Mouse (Mus musculus): ENCODE measurements at regions not wholly inside any gene's neighbourhood (a gene's known extent, or its start where the extent isn't known, plus 50 kb on each side); places are given as distances from the start of the nearest gene placed in this dataset.

DNA sequence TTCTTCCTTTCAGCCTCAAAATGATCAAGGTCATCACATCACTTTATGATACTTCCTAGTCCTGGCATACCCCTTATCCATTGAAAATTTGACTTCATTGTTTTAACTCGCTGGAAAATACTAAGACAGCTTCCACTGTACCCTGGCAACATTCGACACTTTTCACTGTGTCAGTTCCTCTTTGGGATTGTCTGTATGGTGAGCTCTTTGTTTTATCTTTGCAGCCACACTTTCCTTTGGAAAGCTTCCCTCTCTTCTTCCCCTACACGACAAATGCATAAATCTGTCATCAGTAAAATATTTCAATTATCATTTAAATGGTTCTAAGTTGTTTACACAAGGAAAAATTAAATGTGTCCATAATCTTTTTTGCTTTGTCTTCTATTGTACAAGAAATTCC lies 431.8 kb upstream of the Mef2c start:
- Histone ChIP-seq H3K4me3 (ENCODE audit: low read depth, low read length) (no peak overlapping the region), H3K27ac (ENCODE audit: low read depth, low read length) (no peak overlapping the region), H3K27me3 (ENCODE audit: insufficient read depth, low read length) (no peaks in the 10 kb centered on the region), H3K36me3 (ENCODE audit: insufficient read depth, low read length) (no peaks in the 10 kb centered on the region), H3K4me2 (ENCODE audit: low read depth, low read length, poor library complexity, severe bottlenecking) (no peak overlapping the region), H3K4me1 (ENCODE audit: insufficient read depth, low read length) (no peaks in the 10 kb centered on the region), H3K9ac (replicated peaks; ENCODE audit: low read length, poor library complexity, severe bottlenecking) (no peak overlapping the region), H3K9me3 (ENCODE audit: low read length) (no peaks in the 10 kb centered on the region)
- ATAC-seq (ENCODE audit: low FRiP score) (no peak), DNase-seq (ENCODE audit: low spot score) (no peak)
- TF ChIP-seq CTCF (IDR thresholded peaks at IDR 0.05), result no peak
- 69% methylated on average over 3 of the region's 3 CpGs for WGBS

DNA sequence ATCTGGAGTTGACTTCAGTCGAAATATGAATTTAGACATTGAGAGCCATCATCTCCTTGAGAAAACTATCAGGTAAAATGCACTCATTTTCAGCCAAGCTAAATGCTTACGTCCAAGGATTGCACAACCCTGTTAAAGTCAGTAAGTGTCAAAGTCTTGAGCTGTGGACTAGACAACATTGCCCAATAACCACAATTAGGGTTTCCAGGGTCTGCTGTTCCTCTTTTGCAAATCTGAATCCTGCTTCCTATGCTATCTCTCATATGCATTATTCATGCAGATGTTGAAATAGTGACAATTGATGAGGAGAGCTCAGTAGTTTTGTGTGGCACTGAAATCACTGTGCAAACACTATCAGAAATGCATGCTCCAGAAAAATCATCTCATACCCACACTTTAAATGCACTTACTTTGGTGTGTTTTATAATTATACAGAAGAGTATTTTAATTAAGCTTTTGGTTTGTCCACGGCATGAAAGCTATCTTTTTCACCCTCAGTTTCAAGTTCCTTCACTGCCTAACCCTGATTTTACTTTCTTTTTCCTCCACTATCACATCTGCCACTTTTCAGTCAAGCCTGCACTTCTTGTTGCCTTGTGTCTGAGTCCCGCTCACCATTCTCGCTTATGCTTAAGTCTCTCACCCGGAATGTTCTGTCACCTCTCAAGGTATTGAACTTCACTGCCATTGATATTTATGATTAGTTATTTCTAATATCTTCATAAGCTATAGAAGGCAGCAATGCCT lies 429.4 kb upstream of the Mef2c start:
- Histone ChIP-seq H3K9me3 (ENCODE audit: low read length) (no peaks in the 10 kb centered on the region), H3K4me1 (ENCODE audit: insufficient read depth, low read length) (no peaks in the 10 kb centered on the region), H3K27me3 (ENCODE audit: insufficient read depth, low read length) (no peaks in the 10 kb centered on the region), H3K4me2 (ENCODE audit: low read depth, low read length, poor library complexity, severe bottlenecking) (no peak overlapping the region), H3K9ac (replicated peaks; ENCODE audit: low read length, poor library complexity, severe bottlenecking) (no peak overlapping the region), H3K27ac (ENCODE audit: low read depth, low read length) (no peak overlapping the region), H3K4me3 (ENCODE audit: low read depth, low read length) (no peak overlapping the region), H3K36me3 (ENCODE audit: insufficient read depth, low read length) (no peaks in the 10 kb centered on the region)
- 80% methylated on average over 6 of the region's 6 CpGs for WGBS
- ATAC-seq (ENCODE audit: low FRiP score) (no peak), DNase-seq (ENCODE audit: low spot score) (no peak)
- TF ChIP-seq CTCF (IDR thresholded peaks at IDR 0.05), result no peak

- ATAC-seq (ENCODE audit: low FRiP score) (no peak), DNase-seq (ENCODE audit: low spot score) (no peak)
- Histone ChIP-seq H3K36me3 (ENCODE audit: insufficient read depth, low read length) (no peaks in the 10 kb centered on the region), H3K27me3 (ENCODE audit: insufficient read depth, low read length) (no peaks in the 10 kb centered on the region), H3K9me3 (ENCODE audit: low read length) (no peaks in the 10 kb centered on the region), H3K4me3 (ENCODE audit: low read depth, low read length) (no peak overlapping the region), H3K27ac (ENCODE audit: low read depth, low read length) (no peak overlapping the region), H3K4me1 (ENCODE audit: insufficient read depth, low read length) (no peaks in the 10 kb centered on the region), H3K4me2 (ENCODE audit: low read depth, low read length, poor library complexity, severe bottlenecking) (no peak overlapping the region), H3K9ac (replicated peaks; ENCODE audit: low read length, poor library complexity, severe bottlenecking) (no peak overlapping the region)
- no peak for TF ChIP-seq CTCF (IDR thresholded peaks at IDR 0.05)
- 65% methylated on average over 7 of the region's 7 CpGs for WGBS
Measured at GRCm38 (mm10) chr13:83075320-83075877, 428.4 kb upstream of the Mef2c start.

DNA sequence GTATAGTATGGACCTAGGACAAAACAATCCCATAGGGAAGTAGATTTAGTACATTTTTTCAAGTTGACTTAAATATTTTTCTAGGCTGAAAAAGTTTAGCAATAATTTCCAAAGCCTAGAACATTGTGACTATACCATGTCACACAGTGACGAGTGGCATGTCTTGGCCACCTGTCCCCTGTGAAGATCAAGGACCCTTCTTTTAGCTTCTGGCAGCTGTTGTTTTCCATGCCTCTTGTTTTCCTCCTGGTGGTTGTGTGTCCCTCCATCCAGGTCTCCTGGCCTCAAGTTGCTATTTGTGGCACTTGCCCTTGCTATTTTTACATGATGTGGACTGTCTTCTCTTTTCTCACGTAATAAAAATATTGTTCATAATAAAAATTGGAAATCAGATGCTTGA lies 427.2 kb upstream of the Mef2c start:
- H3K4me1 ChIP-seq (ENCODE audit: insufficient read depth, low read length), result no peaks in the 10 kb centered on the region
- no peak overlapping the region for H3K4me2 ChIP-seq (ENCODE audit: low read depth, low read length, poor library complexity, severe bottlenecking)
- no peak overlapping the region for H3K9ac ChIP-seq (replicated peaks; ENCODE audit: low read length, poor library complexity, severe bottlenecking)
- TF ChIP-seq CTCF (IDR thresholded peaks at IDR 0.05), result no peak
- WGBS, result 86% methylated on average over 2 of the region's 2 CpGs
- DNase-seq (ENCODE audit: low spot score) (no peak), ATAC-seq (ENCODE audit: low FRiP score) (no peak)
- no peak overlapping the region for H3K4me3 ChIP-seq (ENCODE audit: low read depth, low read length)
- H3K27ac ChIP-seq (ENCODE audit: low read depth, low read length), result no peak overlapping the region
- H3K36me3 ChIP-seq (ENCODE audit: insufficient read depth, low read length), result no peaks in the 10 kb centered on the region
- no peaks in the 10 kb centered on the region for H3K9me3 ChIP-seq (ENCODE audit: low read length)
- no peaks in the 10 kb centered on the region for H3K27me3 ChIP-seq (ENCODE audit: insufficient read depth, low read length)

DNA sequence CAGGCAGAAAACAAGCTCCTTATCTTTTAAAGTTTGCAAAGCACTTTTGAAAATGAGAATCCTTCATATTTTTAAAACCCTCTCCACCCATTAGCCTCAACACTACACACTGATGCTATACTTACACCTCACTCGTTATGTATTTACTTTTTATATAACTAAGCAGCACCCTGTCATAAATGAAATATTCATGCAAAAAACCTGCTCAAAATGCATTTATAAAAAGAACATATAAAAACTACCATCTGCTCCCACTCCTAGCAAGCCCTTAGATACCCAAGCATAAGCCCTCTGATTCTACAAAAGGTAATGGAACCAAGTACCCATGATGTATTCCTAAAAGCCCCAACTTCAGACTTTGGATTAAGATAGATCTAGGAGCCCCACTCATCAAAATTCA lies 426.7 kb upstream of the Mef2c start:
- no peak for TF ChIP-seq CTCF (IDR thresholded peaks at IDR 0.05)
- Histone ChIP-seq H3K4me2 (ENCODE audit: low read depth, low read length, poor library complexity, severe bottlenecking) (no peak overlapping the region), H3K36me3 (ENCODE audit: insufficient read depth, low read length) (no peaks in the 10 kb centered on the region)

DNA sequence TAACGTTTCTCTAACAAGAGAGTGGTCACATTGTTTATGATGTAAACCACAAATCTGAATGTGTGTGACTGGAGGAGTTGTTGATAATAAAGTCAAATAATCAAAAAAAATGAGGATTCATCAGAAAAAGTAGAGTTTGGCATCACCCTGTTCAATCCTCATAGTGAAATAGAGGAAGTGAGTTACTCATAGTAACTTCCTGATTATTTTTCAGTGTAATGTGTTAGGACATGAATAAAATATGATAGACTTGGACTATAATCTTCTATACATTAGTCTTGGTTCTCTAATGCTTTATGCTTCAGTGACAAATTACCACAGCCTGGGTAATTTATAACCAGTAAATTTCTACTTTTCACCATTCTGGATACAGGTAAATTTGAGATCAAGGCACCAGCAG lies 424.5 kb upstream of the Mef2c start:
- no peak for TF ChIP-seq CTCF (IDR thresholded peaks at IDR 0.05)
- no peak overlapping the region for H3K4me2 ChIP-seq (ENCODE audit: low read depth, low read length, poor library complexity, severe bottlenecking)
- no peak for ATAC-seq (ENCODE audit: low FRiP score)
- no peaks in the 10 kb centered on the region for H3K4me1 ChIP-seq (ENCODE audit: insufficient read depth, low read length)
- no peaks in the 10 kb centered on the region for H3K27me3 ChIP-seq (ENCODE audit: insufficient read depth, low read length)
- no peak overlapping the region for H3K9ac ChIP-seq (replicated peaks; ENCODE audit: low read length, poor library complexity, severe bottlenecking)
- no peak overlapping the region for H3K27ac ChIP-seq (ENCODE audit: low read depth, low read length)
- H3K36me3 ChIP-seq (ENCODE audit: insufficient read depth, low read length), result no peaks in the 10 kb centered on the region
- 83% methylated on average over 1 of the region's 1 CpGs for WGBS
- DNase-seq (ENCODE audit: low spot score), result no peak
- no peak overlapping the region for H3K4me3 ChIP-seq (ENCODE audit: low read depth, low read length)
- H3K9me3 ChIP-seq (ENCODE audit: low read length), result no peaks in the 10 kb centered on the region

More for the DNA sequence above, 426.7 kb upstream of the Mef2c start:
- Histone ChIP-seq H3K27ac (ENCODE audit: low read depth, low read length) (no peak overlapping the region), H3K4me3 (ENCODE audit: low read depth, low read length) (no peak overlapping the region), H3K4me1 (ENCODE audit: insufficient read depth, low read length) (no peaks in the 10 kb centered on the region), H3K27me3 (ENCODE audit: insufficient read depth, low read length) (no peaks in the 10 kb centered on the region), H3K9me3 (ENCODE audit: low read length) (no peaks in the 10 kb centered on the region), H3K9ac (replicated peaks; ENCODE audit: low read length, poor library complexity, severe bottlenecking) (no peak overlapping the region)
- ATAC-seq (ENCODE audit: low FRiP score) (no peak), DNase-seq (ENCODE audit: low spot score) (no peak)
- WGBS, result 94% methylated on average over 1 of the region's 1 CpGs

Data from midbrain, postnatal 0 days (tissue).